Mouse (Mus musculus) erythroblast, embryonic 14.5 days (primary cell): Measurements from ENCODE around the gene Kif6.

Experiments used
- GATA1 ChIP-seq: IDR thresholded peaks from 2 replicates; pipeline ENCODE4 v1.6.1; 2012; ENCODE audit warnings: low read length, inconsistent platforms, mixed read lengths
- TAL1 ChIP-seq: IDR thresholded peaks from 3 replicates; pipeline ENCODE4 v1.6.1; 2012; ENCODE audit warnings: low read length, inconsistent platforms, mixed read lengths

GRCm38 (mm10) chr17:49860057-49860816 is 245.3 kb downstream of the Kif6 start:
- TF ChIP-seq GATA1 (no peak), TAL1 (no peak)
